Mouse (Mus musculus): ENCODE data around the gene Trip6. TPM values are rescaled to one million over a fixed set of nuclear protein-coding genes. Genes with fewer than 3 reads are reported as not detected.

Trip6 gene
- total RNA-seq, 1 experiment: 22.7 TPM

DNA sequence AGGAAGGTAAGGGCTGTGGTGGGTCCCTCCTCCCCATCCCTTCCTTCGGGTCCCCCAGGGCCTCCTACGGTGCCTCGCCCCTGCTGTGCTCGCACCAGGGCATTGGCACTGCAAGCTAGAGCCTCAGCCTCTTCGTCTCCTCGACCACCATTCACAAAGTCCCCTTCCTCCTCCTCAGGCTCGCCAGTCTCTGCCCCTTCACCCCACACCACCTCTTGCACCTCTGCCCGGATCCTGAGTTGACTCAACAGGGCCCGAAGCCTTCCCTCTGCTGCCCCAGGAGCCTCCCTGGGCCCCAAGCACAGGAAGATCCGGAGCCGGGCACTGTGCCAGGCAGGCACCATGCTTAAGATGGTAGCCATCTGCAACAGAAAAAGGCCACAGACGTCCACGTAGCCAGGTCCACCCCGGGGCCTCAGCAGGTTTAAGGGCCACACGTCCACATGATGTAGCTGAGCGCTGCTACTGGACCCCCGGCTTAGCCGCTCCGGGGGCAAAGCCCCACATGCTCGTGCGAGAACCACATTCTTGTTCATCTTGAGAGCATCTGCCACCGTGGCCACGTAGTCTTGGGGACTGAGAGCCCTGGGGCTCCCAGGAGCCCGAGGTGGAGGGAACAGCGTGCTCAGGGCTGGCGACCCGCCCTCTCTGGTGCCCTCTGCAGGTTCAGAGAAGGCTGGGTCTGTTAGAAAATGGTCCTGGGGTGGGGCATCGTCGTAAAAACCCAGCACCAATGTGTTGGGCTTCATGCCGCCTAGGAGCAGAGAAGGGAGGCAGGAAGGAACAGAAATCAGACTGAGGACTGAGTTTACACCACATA, 1.1 kb upstream of the Trip6 start:
- in situ Hi-C loops (cut with MboI; ENCODE audit: low sequenced_read_pairs in 2 of 2, unreplicated experiment in 2 of 2): no loop called here
- H3K27ac ChIP-seq (ENCODE audit: insufficient read depth, low read depth, low read length, poor library complexity, severe bottlenecking): no peak overlapping the region
- TF ChIP-seq ZNF384 (IDR thresholded peaks at IDR 0.05; ENCODE audit: low read depth, low read length) (no peak), CHD2 (IDR thresholded peaks at IDR 0.05; ENCODE audit: low read depth, low read length) (no peak), ZC3H11A (IDR thresholded peaks at IDR 0.05; ENCODE audit: borderline replicate concordance, low read depth, low read length) (no peak), HCFC1 (IDR thresholded peaks at IDR 0.05; ENCODE audit: borderline replicate concordance, insufficient read depth, low read length) (no peak), MAFK (IDR thresholded peaks at IDR 0.05; ENCODE audit: insufficient read depth, low read depth, low read length) (no peak)
- peaks cover 0 to 16% of the 10 kb centered on the region in 2 experiments; a peak in 2 of 4 replicates for H3K4me1 ChIP-seq (ENCODE audit: control insufficient read depth in 2 of 2, insufficient read depth in 2 of 2, low read length in 2 of 2, poor library complexity in 1 of 2)
- H3K9me3 ChIP-seq (ENCODE audit: control insufficient read depth, insufficient read depth, low read depth, low read length): no peaks in the 10 kb centered on the region
- H3K4me3 ChIP-seq (ENCODE audit: insufficient read depth in 1 of 2, low read depth in 1 of 2, low read length in 2 of 2, poor library complexity in 1 of 2, severe bottlenecking in 1 of 2): peak overlapping the region; percentile 3 to 56; a peak in 3 of 4 replicates
- DNase-seq (ENCODE audit: low read depth, low spot score): no peak
- peaks cover 14% of the 10 kb centered on the region for H3K36me3 ChIP-seq (ENCODE audit: control insufficient read depth, insufficient read depth, low read length, poor library complexity, severe bottlenecking)
- H3K9ac ChIP-seq (ENCODE audit: insufficient read depth, low read depth, low read length, poor library complexity, severe bottlenecking): peak overlapping the region; percentile 67; the same call in 1 of the 2 replicates

DNA sequence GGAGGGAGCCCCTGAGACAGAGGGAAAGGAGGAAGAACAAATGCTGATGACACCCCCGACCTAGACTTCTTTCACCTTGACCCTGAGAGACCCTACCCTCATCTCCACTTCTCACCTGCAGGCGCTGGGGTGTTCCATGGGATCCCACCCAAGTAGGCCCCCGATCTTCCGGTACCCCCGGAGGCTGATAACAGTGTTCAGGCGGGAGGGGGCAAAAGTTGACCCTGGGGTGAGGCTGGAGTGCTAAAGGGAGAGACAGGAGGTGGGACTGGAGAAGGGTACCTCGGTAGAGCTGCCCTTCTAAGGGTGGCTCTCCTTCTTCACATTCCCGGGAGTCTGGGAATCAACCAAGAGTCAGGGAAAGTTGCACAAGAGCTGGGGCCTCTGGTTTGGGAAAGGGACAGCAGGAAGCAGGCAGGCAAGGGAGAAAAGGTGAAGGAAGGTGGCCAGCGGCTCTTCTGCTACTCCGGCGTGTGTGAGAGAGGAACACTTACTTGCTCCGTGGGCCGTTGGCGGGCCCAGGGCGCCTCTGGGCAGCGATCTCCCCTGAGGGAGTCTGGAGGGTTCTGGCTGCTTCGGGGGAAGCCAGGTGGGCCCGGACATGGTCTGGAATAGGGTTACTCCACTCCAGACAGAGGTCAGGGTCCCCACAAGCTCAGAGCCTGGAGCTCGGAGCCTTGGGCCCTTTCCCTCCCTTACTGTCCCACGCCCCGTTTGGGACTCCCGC, 575 bp downstream of the Trip6 start:
- TF ChIP-seq MAFK (IDR thresholded peaks at IDR 0.05; ENCODE audit: insufficient read depth, low read depth, low read length) (no peak), HCFC1 (IDR thresholded peaks at IDR 0.05; ENCODE audit: borderline replicate concordance, insufficient read depth, low read length) (no peak), ZC3H11A (IDR thresholded peaks at IDR 0.05; ENCODE audit: borderline replicate concordance, low read depth, low read length) (no peak), ZNF384 (IDR thresholded peaks at IDR 0.05; ENCODE audit: low read depth, low read length) (no peak), CHD2 (IDR thresholded peaks at IDR 0.05; ENCODE audit: low read depth, low read length) (no peak)
- H3K9ac ChIP-seq (ENCODE audit: insufficient read depth, low read depth, low read length, poor library complexity, severe bottlenecking): peak overlapping the region; percentile 67
- peaks cover 0 to 16% of the 10 kb centered on the region in 2 experiments; a peak in 2 of 4 replicates for H3K4me1 ChIP-seq (ENCODE audit: control insufficient read depth in 2 of 2, insufficient read depth in 2 of 2, low read length in 2 of 2, poor library complexity in 1 of 2)
- DNase-seq (ENCODE audit: low read depth, low spot score): no peak
- peak overlapping the region; percentile 56 to 75 for H3K4me3 ChIP-seq (ENCODE audit: insufficient read depth in 1 of 2, low read depth in 1 of 2, low read length in 2 of 2, poor library complexity in 1 of 2, severe bottlenecking in 1 of 2)
- in situ Hi-C loops (cut with MboI; ENCODE audit: low sequenced_read_pairs in 2 of 2, unreplicated experiment in 2 of 2): no loop called here
- H3K9me3 ChIP-seq (ENCODE audit: control insufficient read depth, insufficient read depth, low read depth, low read length): no peaks in the 10 kb centered on the region
- H3K36me3 ChIP-seq (ENCODE audit: control insufficient read depth, insufficient read depth, low read length, poor library complexity, severe bottlenecking): peaks cover 25% of the 10 kb centered on the region
- peak overlapping the region; percentile 10; the same call in 1 of the 2 replicates for H3K27ac ChIP-seq (ENCODE audit: insufficient read depth, low read depth, low read length, poor library complexity, severe bottlenecking)

DNA sequence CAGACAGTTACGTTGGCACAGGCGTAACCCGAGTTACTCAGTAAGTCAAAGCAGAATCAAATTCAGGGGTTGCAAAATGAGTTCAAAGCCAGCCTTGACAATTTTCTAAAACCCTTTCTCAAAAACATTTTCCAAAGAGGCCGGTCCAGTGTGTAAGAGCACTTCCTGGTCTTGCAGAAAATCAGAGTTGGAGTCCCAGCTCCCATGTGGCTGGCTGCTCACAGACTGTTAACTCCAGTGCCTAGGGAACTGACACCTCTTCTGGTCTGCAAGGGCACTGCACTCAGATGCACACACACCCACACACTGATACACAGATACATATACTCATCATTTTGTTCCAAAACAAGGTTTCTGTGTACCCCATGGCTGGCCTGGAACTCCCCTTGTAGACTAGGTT, 5.8 kb downstream of the Trip6 start:
- H3K36me3 ChIP-seq (ENCODE audit: control insufficient read depth, insufficient read depth, low read length, poor library complexity, severe bottlenecking): peaks cover 35% of the 10 kb centered on the region
- H3K9ac ChIP-seq (ENCODE audit: insufficient read depth, low read depth, low read length, poor library complexity, severe bottlenecking): peak overlapping the region; percentile 94; the same call in 1 of the 2 replicates
- peaks cover 6 to 9% of the 10 kb centered on the region in 2 experiments; a peak in 2 of 4 replicates for H3K4me1 ChIP-seq (ENCODE audit: control insufficient read depth in 2 of 2, insufficient read depth in 2 of 2, low read length in 2 of 2, poor library complexity in 1 of 2)
- in situ Hi-C loops (cut with MboI; ENCODE audit: low sequenced_read_pairs in 2 of 2, unreplicated experiment in 2 of 2): no loop called here
- no peaks in the 10 kb centered on the region for H3K9me3 ChIP-seq (ENCODE audit: control insufficient read depth, insufficient read depth, low read depth, low read length)
- TF ChIP-seq CHD2 (IDR thresholded peaks at IDR 0.05; ENCODE audit: low read depth, low read length) (no peak), ZNF384 (IDR thresholded peaks at IDR 0.05; ENCODE audit: low read depth, low read length) (no peak), ZC3H11A (IDR thresholded peaks at IDR 0.05; ENCODE audit: borderline replicate concordance, low read depth, low read length) (no peak), MAFK (IDR thresholded peaks at IDR 0.05; ENCODE audit: insufficient read depth, low read depth, low read length) (no peak), HCFC1 (IDR thresholded peaks at IDR 0.05; ENCODE audit: borderline replicate concordance, insufficient read depth, low read length) (no peak)
- peak overlapping the region; percentile 60 to 84 for H3K4me3 ChIP-seq (ENCODE audit: insufficient read depth in 1 of 2, low read depth in 1 of 2, low read length in 2 of 2, poor library complexity in 1 of 2, severe bottlenecking in 1 of 2)
- DNase-seq (ENCODE audit: low read depth, low spot score): no peak
- H3K27ac ChIP-seq (ENCODE audit: insufficient read depth, low read depth, low read length, poor library complexity, severe bottlenecking): peak overlapping the region; percentile 96; the same call in 1 of the 2 replicates

DNA sequence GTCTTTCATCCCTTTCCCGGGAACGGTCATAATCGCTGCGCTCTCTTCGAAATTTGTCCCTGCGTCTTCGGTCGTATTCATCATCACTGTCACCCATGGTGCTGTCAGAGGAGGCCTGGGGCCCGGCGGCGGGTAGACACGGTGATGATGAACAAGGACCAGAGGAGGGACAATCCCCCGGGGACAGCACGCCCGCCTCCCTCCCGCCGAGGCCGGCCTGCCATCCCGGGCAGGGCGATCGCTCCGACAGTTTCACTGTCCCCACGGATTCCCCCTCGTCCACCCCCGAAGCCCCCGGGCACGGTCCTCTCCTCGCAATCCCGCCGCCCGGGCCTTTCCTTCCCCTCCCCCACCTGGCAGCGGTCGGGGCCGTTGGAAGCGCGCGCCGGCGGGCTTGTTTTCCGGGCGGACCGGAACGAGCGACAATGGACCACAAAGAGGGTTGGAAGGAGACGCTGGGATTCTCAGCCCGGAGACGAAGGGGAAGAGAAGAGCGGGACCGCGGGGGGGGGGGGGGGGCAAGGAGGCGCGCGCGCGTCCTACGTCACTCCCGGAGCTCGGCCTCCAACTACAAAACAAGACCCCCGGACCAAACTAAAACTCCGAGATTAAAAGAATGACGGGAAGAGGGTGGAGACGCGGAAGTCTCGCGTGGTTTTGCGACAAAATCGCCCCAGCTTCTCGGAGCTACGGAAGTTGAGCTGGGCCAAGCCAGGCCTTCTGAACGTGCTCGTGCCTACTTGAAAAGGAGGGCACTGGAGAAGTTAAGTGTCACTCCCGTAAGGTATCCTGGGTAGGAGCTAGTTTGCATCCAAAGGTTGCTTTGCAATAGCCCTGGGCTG, 6.9 kb downstream of the Trip6 start, which contains the start of gene Srrt:
TSS of gene Srrt (minus strand) at position 604 of the 842 bp plus-strand sequence.
- Histone ChIP-seq H3K4me3 (ENCODE audit: insufficient read depth in 1 of 2, low read depth in 1 of 2, low read length in 2 of 2, poor library complexity in 1 of 2, severe bottlenecking in 1 of 2) (peak within 1 kb of the TSS; percentile 60 to 84), H3K36me3 (ENCODE audit: control insufficient read depth, insufficient read depth, low read length, poor library complexity, severe bottlenecking) (peaks cover 43% of the 10 kb centered on the region), H3K27ac (ENCODE audit: insufficient read depth, low read depth, low read length, poor library complexity, severe bottlenecking) (peak within 1 kb of the TSS; percentile 96), H3K4me1 (ENCODE audit: control insufficient read depth in 2 of 2, insufficient read depth in 2 of 2, low read length in 2 of 2, poor library complexity in 1 of 2) (peaks cover 6 to 7% of the 10 kb centered on the region in 2 experiments; a peak in 2 of 4 replicates), H3K9me3 (ENCODE audit: control insufficient read depth, insufficient read depth, low read depth, low read length) (no peaks in the 10 kb centered on the region), H3K9ac (ENCODE audit: insufficient read depth, low read depth, low read length, poor library complexity, severe bottlenecking) (peak within 1 kb of the TSS; percentile 94)
- DNase-seq (ENCODE audit: low read depth, low spot score): peak; percentile 93
- in situ Hi-C loops (cut with MboI; ENCODE audit: low sequenced_read_pairs in 2 of 2, unreplicated experiment in 2 of 2): no loop called here
- TF ChIP-seq CHD2 (IDR thresholded peaks at IDR 0.05; ENCODE audit: low read depth, low read length) (peak; percentile 94), HCFC1 (IDR thresholded peaks at IDR 0.05; ENCODE audit: borderline replicate concordance, insufficient read depth, low read length) (peak; percentile 23; the same call in 1 of the 2 replicates), ZNF384 (IDR thresholded peaks at IDR 0.05; ENCODE audit: low read depth, low read length) (no peak)

Data from ES-E14 (cell line).